Mouse (Mus musculus): ENCODE data around the gene Cyp4f17.
"Not testable (repeated sequence)": the region's sequence is repeated elsewhere in the genome, so short reads cannot be mapped to it uniquely, and the experiment has no call there.

Cyp4f17 gene

GRCm38 (mm10) chr17:32505851-32506728 is at the start of gene Cyp4f17:
Cyp4f17 (plus strand) TSS chr17:32506050.
- DNase-seq (ENCODE audit: low read depth, low spot score): no peak

DNA sequence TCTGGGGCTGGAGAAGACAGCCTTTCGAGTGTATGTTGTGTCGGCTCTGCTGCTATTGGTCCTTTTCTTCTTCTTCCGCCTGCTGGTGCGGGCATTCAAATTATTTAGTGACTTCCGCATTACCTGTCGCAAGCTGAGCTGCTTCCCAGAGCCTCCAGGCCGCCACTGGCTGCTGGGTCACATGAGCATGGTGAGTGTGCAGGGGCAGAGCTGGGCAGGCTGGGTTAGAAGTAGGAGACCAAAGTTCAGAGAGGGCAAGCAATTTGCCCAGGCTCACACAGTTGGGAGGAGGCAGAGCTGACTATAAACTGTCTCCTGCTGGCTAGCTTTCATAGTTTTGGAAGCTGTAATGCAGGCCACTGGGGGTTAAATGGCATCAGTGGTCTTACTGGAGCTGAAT is 37.4 kb upstream of the Cyp4f17 start:
- DNase-seq (ENCODE audit: low read depth, low spot score): no peak

DNA sequence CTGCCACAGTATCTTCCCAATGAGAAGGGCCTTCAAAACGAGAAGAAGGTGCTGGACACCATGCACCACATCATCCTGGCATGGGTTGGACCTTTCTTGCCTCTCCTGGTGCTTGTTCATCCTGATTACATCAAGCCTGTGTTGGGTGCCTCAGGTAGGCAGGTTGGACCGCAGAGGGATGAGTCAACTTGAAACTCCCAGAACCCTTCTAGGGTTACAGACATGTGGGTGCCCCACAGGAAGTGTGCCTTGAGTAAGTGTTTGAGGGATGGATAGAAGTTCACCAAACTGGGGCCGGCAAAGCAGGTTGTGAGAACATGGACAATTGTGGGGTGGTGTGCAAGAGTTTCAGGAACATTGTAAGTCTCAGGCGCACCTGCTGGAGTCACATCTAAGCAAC is 35.1 kb upstream of the Cyp4f17 start:
- peak; percentile 45 for DNase-seq (ENCODE audit: low read depth, low spot score)

- DNase-seq (ENCODE audit: low read depth, low spot score): no peak
Measured at GRCm38 (mm10) chr17:32472176-32472575, 33.7 kb upstream of the Cyp4f17 start.

- DNase-seq (ENCODE audit: low read depth, low spot score): peak; percentile 40
Measured at GRCm38 (mm10) chr17:32474954-32475560, 30.8 kb upstream of the Cyp4f17 start.

DNA sequence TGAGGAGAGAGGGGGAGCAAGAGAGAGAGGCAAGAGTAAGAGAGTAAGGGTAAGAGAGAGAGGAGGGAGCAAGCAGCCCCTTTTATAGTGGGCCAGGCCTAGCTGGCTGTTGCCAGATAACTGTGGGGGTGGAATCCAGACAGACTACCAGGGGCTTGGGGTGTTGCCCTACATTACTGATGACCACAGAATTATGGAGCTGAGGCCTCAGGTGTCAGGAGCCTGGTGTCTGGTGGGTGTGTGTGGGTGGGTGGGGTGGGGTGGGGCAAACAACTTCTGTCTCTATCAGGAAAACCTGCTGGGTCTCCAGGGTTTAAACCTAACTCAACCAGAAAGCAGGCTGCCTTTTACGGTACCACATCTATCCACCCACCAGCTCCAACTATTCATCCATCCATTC is 28.6 kb upstream of the Cyp4f17 start:
- DNase-seq (ENCODE audit: low read depth, low spot score): no peak

- no peak for DNase-seq (ENCODE audit: low read depth, low spot score)
Measured at GRCm38 (mm10) chr17:32478727-32479126, 27.1 kb upstream of the Cyp4f17 start.

DNA sequence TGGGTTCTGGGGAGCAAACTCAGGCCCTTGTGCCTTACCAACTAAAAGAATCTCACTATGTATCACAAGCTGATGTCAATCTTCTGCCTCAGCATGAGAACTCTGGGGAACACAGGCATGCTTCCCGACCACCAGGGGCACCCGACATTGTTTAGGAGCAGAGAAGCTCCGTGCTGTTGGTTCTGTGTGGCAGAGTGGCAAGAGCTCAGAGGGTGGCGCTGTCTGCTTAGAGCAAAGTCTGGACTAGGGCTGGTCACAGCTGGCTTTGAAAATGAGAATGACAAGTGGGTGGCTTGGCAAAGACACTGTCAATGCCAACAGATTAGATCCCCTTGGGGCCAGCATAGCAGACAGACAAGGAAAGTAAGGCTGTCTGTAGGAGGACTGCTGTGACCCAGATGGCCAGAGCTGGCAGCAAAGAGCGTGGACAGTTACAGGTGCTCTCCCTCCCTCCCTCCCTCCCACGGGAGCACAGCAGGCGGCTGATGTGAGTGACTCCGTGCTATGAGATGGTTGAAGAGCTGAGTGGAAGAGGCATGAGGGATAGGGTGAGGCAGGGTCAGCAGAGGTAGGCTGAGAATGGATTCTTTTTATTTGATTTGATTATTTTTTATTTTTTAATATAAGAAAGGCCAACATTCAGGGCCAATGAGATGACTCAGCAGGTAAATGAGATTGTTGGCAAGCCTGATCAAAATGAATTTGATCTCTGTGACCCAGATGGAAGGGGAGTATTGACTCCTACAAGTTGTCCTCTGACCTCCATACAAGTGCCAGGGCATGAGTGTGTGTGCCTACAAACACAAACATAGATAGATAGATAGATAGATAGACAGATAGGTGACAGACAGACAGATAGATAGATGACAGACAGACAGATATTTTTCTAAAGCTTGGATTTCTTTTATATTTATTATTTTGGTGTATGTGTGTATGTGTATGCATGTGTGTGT is 26.0 kb upstream of the Cyp4f17 start:
- peak; percentile 41 for DNase-seq (ENCODE audit: low read depth, low spot score)

DNA sequence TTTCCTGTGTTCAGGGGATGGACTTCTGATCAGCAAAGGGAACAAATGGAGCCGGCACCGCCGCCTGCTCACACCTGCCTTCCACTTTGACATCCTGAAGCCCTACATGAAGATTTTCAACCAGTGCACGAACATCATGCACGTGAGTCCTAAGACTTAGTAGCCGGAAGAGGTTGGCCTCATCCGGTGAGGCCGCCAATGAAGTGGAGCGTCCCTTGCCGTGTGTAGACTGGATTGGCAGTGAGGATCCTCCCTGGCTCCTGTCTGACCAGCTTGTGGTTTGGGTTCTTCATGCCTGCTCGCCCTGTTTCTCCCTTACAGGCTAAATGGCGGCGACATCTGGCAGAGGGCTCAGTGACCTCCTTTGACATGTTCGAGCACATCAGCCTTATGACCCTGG is 24.1 kb upstream of the Cyp4f17 start:
- DNase-seq (ENCODE audit: low read depth, low spot score): no peak

DNA sequence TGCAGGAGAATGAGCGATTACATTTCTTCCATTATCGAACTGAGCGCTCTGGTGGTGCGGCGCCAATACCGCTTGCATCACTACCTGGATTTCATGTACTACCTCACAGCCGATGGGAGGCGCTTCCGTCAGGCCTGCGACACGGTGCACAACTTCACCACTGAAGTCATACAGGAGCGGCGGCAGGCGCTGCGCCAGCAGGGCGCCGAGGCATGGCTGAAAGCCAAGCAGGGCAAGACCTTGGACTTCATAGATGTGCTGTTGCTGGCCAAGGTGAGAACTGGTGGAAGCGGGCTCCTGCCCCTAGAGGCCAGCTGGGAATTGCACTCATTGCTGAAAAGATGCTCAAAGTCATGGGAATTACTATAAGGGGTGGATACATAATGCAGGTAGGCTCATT is 22.6 kb upstream of the Cyp4f17 start:
- peak; percentile 34 for DNase-seq (ENCODE audit: low read depth, low spot score)

GRCm38 (mm10) chr17:32492349-32492980 is 13.4 kb upstream of the Cyp4f17 start:
- no peak for DNase-seq (ENCODE audit: low read depth, low spot score)

GRCm38 (mm10) chr17:32494601-32495000 is 11.2 kb upstream of the Cyp4f17 start:
- DNase-seq (ENCODE audit: low read depth, low spot score): peak; percentile 73

- DNase-seq (ENCODE audit: low read depth, low spot score): not testable (repeated sequence)
Measured at GRCm38 (mm10) chr17:32500511-32500910, 5.3 kb upstream of the Cyp4f17 start.

DNA sequence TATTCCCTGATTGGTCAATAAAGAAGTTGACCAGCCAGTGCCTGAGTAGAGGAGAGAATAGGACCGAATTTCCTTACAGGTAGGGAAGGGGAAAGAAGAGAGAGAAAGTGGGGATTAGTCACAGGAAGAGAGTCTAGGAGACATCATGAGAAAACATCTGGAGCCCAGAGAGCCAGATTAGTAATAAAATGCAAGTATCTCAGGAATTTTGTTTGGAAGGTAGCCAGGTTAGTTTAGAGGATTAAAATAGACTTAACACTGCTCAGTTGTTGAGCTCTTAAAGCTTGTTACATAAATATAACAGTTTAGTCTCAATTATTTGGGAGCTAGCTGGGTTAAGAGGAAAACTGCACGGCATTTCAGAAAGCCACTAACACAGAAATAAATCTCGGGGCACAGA is 4.8 kb upstream of the Cyp4f17 start:
- no peak for DNase-seq (ENCODE audit: low read depth, low spot score)

DNA sequence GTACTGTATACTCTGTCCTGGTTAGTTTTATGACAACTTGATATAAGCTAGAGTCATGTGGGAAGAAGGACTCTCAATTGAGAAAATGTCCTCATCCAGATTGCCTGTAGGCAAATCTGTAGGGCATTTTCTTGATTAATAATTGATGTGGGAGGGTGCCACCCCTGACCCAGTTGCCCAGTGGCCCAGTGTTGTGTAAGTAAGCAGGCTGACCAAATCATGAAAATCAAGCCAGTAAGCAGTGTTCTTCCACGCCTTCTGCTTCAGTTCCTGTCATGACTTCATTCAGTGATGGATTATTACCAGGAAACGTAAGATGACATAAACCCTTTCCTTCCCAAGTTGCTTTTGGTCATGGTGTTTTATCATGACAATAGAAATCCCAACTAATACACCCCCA is 2.7 kb upstream of the Cyp4f17 start:
- no peak for DNase-seq (ENCODE audit: low read depth, low spot score)

DNA sequence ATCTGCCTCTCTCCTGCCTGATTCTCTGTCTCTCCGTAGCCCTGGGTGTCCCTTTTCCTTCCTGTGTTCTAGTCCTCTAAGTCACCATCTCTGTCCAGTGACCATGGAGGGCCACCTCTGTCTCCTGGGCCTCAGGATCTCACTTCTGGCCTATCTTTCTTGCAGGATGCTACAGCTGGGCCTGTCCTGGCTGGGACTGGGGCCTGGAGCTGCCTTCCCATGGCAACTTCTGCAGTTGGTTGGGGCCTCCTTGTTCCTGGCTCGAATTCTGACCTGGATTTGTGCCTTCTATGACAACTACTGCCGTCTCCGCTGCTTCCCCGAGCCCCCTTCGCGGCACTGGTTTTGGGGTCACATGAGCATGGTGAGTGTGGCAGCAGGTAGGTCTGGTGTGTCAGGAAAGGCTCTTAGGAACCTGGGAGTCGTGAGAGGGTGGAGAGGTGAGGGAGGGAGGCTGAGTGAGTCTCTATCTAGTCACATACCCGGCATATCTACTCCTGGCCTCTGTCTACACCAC is 937 bp downstream of the Cyp4f17 start:
- no peak for DNase-seq (ENCODE audit: low read depth, low spot score)

DNA sequence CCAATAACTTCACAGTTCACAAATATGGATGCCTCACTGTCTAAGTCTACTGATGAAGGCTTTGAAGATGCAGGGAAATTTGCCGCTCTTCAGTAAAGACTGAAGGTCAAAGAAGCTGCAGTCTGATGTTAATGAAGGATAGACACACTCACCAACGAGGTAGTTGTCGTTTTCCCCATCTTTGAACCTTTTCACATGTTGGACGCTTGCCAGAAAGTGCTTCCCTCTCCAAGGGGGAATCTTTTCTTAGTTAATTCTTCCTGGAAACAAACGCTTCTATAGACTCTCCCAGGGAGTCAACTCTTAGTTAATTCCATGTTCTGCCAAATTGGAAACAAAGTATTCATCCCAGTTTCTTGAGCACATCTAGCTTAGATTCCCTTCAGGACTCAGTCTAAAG is 10.3 kb downstream of the Cyp4f17 start:
- DNase-seq (ENCODE audit: low read depth, low spot score): no peak

- no peak for DNase-seq (ENCODE audit: low read depth, low spot score)
Measured at GRCm38 (mm10) chr17:32521981-32522380, 16.1 kb downstream of the Cyp4f17 start.

GRCm38 (mm10) chr17:32522386-32522785 is 16.5 kb downstream of the Cyp4f17 start:
- no peak for DNase-seq (ENCODE audit: low read depth, low spot score)

- DNase-seq (ENCODE audit: low read depth, low spot score): no peak
Measured at GRCm38 (mm10) chr17:32522816-32523215, 17.0 kb downstream of the Cyp4f17 start.

- DNase-seq (ENCODE audit: low read depth, low spot score): peak; percentile 90
Measured at GRCm38 (mm10) chr17:32523895-32524294, 18.0 kb downstream of the Cyp4f17 start.

All from A20 (cell line).